18 mouse cellular contexts compared by ENCODE assay signal in genomic region chr3:133532806-133533205, GRCm38 (mm10). TPM values are rescaled to one million over a fixed set of nuclear protein-coding genes. Genes with fewer than 3 reads are reported as not detected.
DNase-seq lines count a peak whose midpoint lies in the region; ATAC-seq and TF ChIP-seq lines count a peak whose summit lies in the region.
"Had no signal": no experiment of that assay in that cellular context is flagged by ENCODE, and none has a peak within 500 bp of the region (broad histone marks: within the 10 kb centered on the region; RNA-seq: fewer than 3 reads in every experiment).

No protein-coding gene starts in this region.

- no peak for ATAC-seq in kidney, embryonic 15.5 days (replicated peaks; ENCODE audit: low FRiP score)
- no peak for ATAC-seq in hindbrain, embryonic 13.5 days (ENCODE audit: low FRiP score)
- ATAC-seq: forebrain, embryonic 15.5 days had no signal

- H3K4me1 ChIP-seq in kidney, embryonic 15.5 days: peaks cover 21% of the 10 kb centered on the region
- H3K4me1 ChIP-seq in E14TG2a.4 (replicated peaks; ENCODE audit: low read depth, low read length): peaks cover 65% of the 10 kb centered on the region
- H3K4me1 ChIP-seq in hindbrain, embryonic 13.5 days (replicated peaks): peaks cover 18% of the 10 kb centered on the region

- H3K27ac ChIP-seq in kidney, embryonic 15.5 days: peak overlapping the region; percentile 71
- H3K27ac ChIP-seq in hindbrain, embryonic 13.5 days: no peak overlapping the region
- H3K27ac ChIP-seq: embryonic facial prominence, embryonic 12.5 days; forebrain, embryonic 15.5 days; heart, adult 2 months; hindbrain, embryonic 10.5 days; hindbrain, embryonic 15.5 days had no signal

- no peak for DNase-seq in kidney, adult 11 months
- peak; percentile 87 for DNase-seq in R1 (ENCODE audit: low read depth, low spot score)
- no peak for DNase-seq in right cerebral cortex, postnatal 4 days
- DNase-seq in cerebellum, postnatal 25 days: no peak
- DNase-seq: adrenal gland, postnatal 10 days; cerebellum, adult 11 months; cerebellum, adult 8-10 months; cerebellum, postnatal 14 days; gastrocnemius, postnatal 36 days; heart, adult 2 months had no signal

- H3K9ac ChIP-seq in kidney, embryonic 15.5 days: no peak overlapping the region
- no peak overlapping the region for H3K9ac ChIP-seq in hindbrain, embryonic 13.5 days
- H3K9ac ChIP-seq: embryonic facial prominence, embryonic 12.5 days; forebrain, embryonic 15.5 days; heart, embryonic 12.5 days; hindbrain, embryonic 15.5 days had no signal

- TF ChIP-seq CTCF in E14TG2a.4 (conservative IDR thresholded peaks at IDR 0.05; ENCODE audit: low read length): 0 out of 2 replicates have a peak, but pooled peaks have one; percentile 3

- no peak overlapping the region for H3K4me3 ChIP-seq in kidney, embryonic 15.5 days (replicated peaks)
- peak overlapping the region; percentile 70 for H3K4me3 ChIP-seq in E14TG2a.4 (replicated peaks; ENCODE audit: low read length)
- no peak overlapping the region for H3K4me3 ChIP-seq in hindbrain, embryonic 13.5 days
- H3K4me3 ChIP-seq: embryonic facial prominence, embryonic 12.5 days; forebrain, embryonic 15.5 days; heart, adult 2 months; heart, embryonic 12.5 days; hindbrain, embryonic 10.5 days; hindbrain, embryonic 15.5 days had no signal

- WGBS in kidney, embryonic 15.5 days: 73% methylated on average over 3 of the region's 3 CpGs
- WGBS in hindbrain, embryonic 13.5 days: 59% methylated on average over 3 of the region's 3 CpGs

- H3K27me3 ChIP-seq in kidney, embryonic 15.5 days: no peaks in the 10 kb centered on the region
- H3K27me3 ChIP-seq in E14TG2a.4 (ENCODE audit: insufficient read depth, low read length): no peaks in the 10 kb centered on the region
- no peaks in the 10 kb centered on the region for H3K27me3 ChIP-seq in hindbrain, embryonic 13.5 days
- H3K27me3 ChIP-seq: embryonic facial prominence, embryonic 12.5 days; forebrain, embryonic 15.5 days; heart, embryonic 12.5 days; hindbrain, embryonic 15.5 days had no signal

- no peak overlapping the region for H3K4me2 ChIP-seq in kidney, embryonic 15.5 days
- no peak overlapping the region for H3K4me2 ChIP-seq in hindbrain, embryonic 13.5 days
- H3K4me2 ChIP-seq: embryonic facial prominence, embryonic 12.5 days; forebrain, embryonic 15.5 days; heart, embryonic 12.5 days; hindbrain, embryonic 15.5 days had no signal

- H3K36me3 ChIP-seq in kidney, embryonic 15.5 days: peaks cover 11% of the 10 kb centered on the region
- peaks cover 29% of the 10 kb centered on the region for H3K36me3 ChIP-seq in E14TG2a.4 (ENCODE audit: insufficient read depth, low read length)
- H3K36me3 ChIP-seq in hindbrain, embryonic 13.5 days: peaks cover 7% of the 10 kb centered on the region; the same call in 1 of the 2 replicates
- H3K36me3 ChIP-seq: forebrain, embryonic 15.5 days; hindbrain, embryonic 15.5 days had no signal

- H3K9me3 ChIP-seq in kidney, embryonic 15.5 days (replicated peaks): no peaks in the 10 kb centered on the region
- no peaks in the 10 kb centered on the region for H3K9me3 ChIP-seq in E14TG2a.4 (ENCODE audit: low read length)
- H3K9me3 ChIP-seq in hindbrain, embryonic 13.5 days: no peaks in the 10 kb centered on the region
- H3K9me3 ChIP-seq: embryonic facial prominence, embryonic 12.5 days; forebrain, embryonic 15.5 days; hindbrain, embryonic 10.5 days; hindbrain, embryonic 15.5 days had no signal

RNA-seq across cellular contexts. Expression of gene Tet2, which starts 12.1 kb away (rescaled TPM):
- 20.0 and 23.3 TPM in 2 replicates for polyA plus RNA-seq in kidney, embryonic 15.5 days (2015; fragmentation: Nextera tagmentation; extraction: Ambion mirVana)
- 21.7 and 24.6 TPM in 2 replicates for polyA plus RNA-seq in hindbrain, embryonic 13.5 days (2015; fragmentation: Nextera tagmentation; extraction: Ambion mirVana)
